Mouse (Mus musculus) midbrain, embryonic 16.5 days (tissue): ENCODE results near the gene Pigq. TPM values are rescaled to one million over a fixed set of nuclear protein-coding genes. Genes with fewer than 3 reads are reported as not detected.

Experiments
- ATAC-seq: fragments of 200-750 bp; cut with Nextera tagmentation; 2 replicates; pipeline ENCODE4 v1.8.0; 2017; ENCODE audit warnings: moderate TSS enrichment
- H3K27ac ChIP-seq: fragments of 300-500 bp; sonication (generic); 2 replicates; pipeline ENCODE4 v1.5.1; 2014; ENCODE audit warnings: mild to moderate bottlenecking, low read length, mixed read lengths
- H3K27me3 ChIP-seq: fragments of 300-500 bp; sonication (generic); 2 replicates; pipeline ENCODE4 v1.6.1; 2014; ENCODE audit warnings: low read depth, low read length, mixed read lengths; ENCODE audit not compliant: control insufficient read depth, insufficient read depth
- H3K36me3 ChIP-seq: fragments of 300-500 bp; sonication (generic); 2 replicates; pipeline ENCODE4 v1.6.1; 2014; ENCODE audit warnings: mild to moderate bottlenecking, low read length, moderate library complexity, mixed read lengths; ENCODE audit not compliant: control insufficient read depth, insufficient read depth
- H3K4me1 ChIP-seq: fragments of 300-500 bp; sonication (generic); 2 replicates; pipeline ENCODE4 v1.6.1; 2014; ENCODE audit warnings: mild to moderate bottlenecking, low read length, mixed read lengths; ENCODE audit not compliant: control insufficient read depth, insufficient read depth
- H3K4me2 ChIP-seq: fragments of 300-500 bp; sonication (generic); 2 replicates; pipeline ENCODE4 v1.6.1; 2014; ENCODE audit warnings: mild to moderate bottlenecking, low read length, mixed read lengths
- H3K4me3 ChIP-seq: fragments of 300-500 bp; sonication (generic); 2 replicates; pipeline ENCODE4 v1.5.1; 2014; ENCODE audit warnings: low read depth, mild to moderate bottlenecking, low read length, moderate library complexity, mixed read lengths
- H3K9ac ChIP-seq: fragments of 300-500 bp; sonication (generic); 2 replicates; pipeline ENCODE4 v1.6.1; 2014; ENCODE audit warnings: low read depth, low read length, mixed read lengths
- H3K9me3 ChIP-seq: fragments of 300-500 bp; sonication (generic); replicated peaks from 2 replicates; pipeline ENCODE4 v1.6.1; 2014; ENCODE audit warnings: mild to moderate bottlenecking, low read length, mixed read lengths; ENCODE audit not compliant: control insufficient read depth, poor library complexity, severe bottlenecking
- WGBS: fragments of 180-500 bp; shearing (Covaris S2); extraction: QIAGEN DNeasy Blood & Tissue Kit; methylation state at CpG from one replicate; pipeline ENCODE4 v1.1.7; 2014; 5-methylcytosine and 5-hydroxymethylcytosine counted together
- polyA plus RNA-seq: library from polyadenylated mRNA; unstranded; fragments of >200 nt; fragmentation: Nextera tagmentation; extraction: Ambion mirVana; gene quantifications from 2 replicates; pipeline ENCODE4 v1.2.1, GENCODE M21; 2015

Pigq gene
- polyA plus RNA-seq, 1 experiment from 2014 or later = 85.3 TPM

GRCm38 (mm10) chr17:25878611-25879180 is 66.0 kb downstream of the Pigq start:
- WGBS = 84% methylated on average over 19 of the region's 19 CpGs
- no peak overlapping the region for H3K27ac ChIP-seq
- no peak overlapping the region for H3K4me2 ChIP-seq

GRCm38 (mm10) chr17:25877741-25878610 is 66.8 kb downstream of the Pigq start:
- Histone ChIP-seq H3K36me3 (peaks cover 11% of the 10 kb centered on the region), H3K4me1 (peaks cover 23% of the 10 kb centered on the region), H3K27me3 (no peaks in the 10 kb centered on the region), H3K27ac (no peak overlapping the region), H3K4me3 (no peak overlapping the region), H3K9ac (no peak overlapping the region), H3K9me3 (no peaks in the 10 kb centered on the region), H3K4me2 (no peak overlapping the region)
- no peak for ATAC-seq
- 91% methylated on average over 32 of the region's 32 CpGs for WGBS

More at GRCm38 (mm10) chr17:25878611-25879180, 66.0 kb downstream of the Pigq start:
- no peaks in the 10 kb centered on the region for H3K27me3 ChIP-seq
- H3K9ac ChIP-seq = no peak overlapping the region
- H3K4me1 ChIP-seq = peaks cover 22% of the 10 kb centered on the region
- peaks cover 18% of the 10 kb centered on the region for H3K36me3 ChIP-seq
- no peaks in the 10 kb centered on the region for H3K9me3 ChIP-seq
- ATAC-seq = no peak
- no peak overlapping the region for H3K4me3 ChIP-seq

DNA sequence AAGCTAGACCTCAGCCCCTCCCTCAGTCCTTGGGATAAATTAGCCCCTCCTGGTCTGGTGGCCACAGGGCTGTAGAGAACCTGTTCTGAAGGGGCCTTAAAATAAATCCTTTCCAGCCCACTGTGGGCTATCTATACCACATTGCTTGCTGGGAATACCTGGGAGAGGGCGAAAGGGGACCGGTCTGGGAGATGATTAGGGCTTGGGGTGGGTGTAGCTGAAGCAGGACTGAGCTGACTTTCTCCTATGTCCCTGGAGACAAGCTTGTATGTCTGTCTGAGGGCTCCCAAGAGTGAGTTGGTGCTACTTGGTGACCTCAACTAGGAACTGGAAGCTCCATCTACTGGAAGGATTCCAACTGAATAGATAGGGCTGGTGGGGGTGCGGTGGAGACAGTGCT is 67.7 kb downstream of the Pigq start:
- Histone ChIP-seq H3K36me3 (peaks cover 11% of the 10 kb centered on the region), H3K4me2 (peak overlapping the region; percentile 77), H3K9me3 (no peaks in the 10 kb centered on the region), H3K27ac (no peak overlapping the region), H3K27me3 (no peaks in the 10 kb centered on the region), H3K4me1 (peaks cover 23% of the 10 kb centered on the region), H3K9ac (no peak overlapping the region), H3K4me3 (no peak overlapping the region)
- 94% methylated on average over 3 of the region's 3 CpGs for WGBS
- no peak for ATAC-seq

Other genes starting within 250 kb of the Pigq start
- 3.2 and 7.3 TPM in 2 replicates for gene Gng13, start 227.8 kb downstream of the Pigq start, polyA plus RNA-seq
- 4.7 and 5.4 TPM in 2 replicates for gene Chtf18, start 217.5 kb downstream of the Pigq start, polyA plus RNA-seq
- gene Rpusd1, start 217.3 kb downstream of the Pigq start, polyA plus RNA-seq = 26.6 and 26.8 TPM in 2 replicates
- gene Mslnl, start 208.9 kb downstream of the Pigq start, polyA plus RNA-seq = not detected in 2 replicates
- gene Msln, start 190.6 kb downstream of the Pigq start, polyA plus RNA-seq = 0.15 and 0.85 TPM in 2 replicates
- gene Narfl, start 171.2 kb downstream of the Pigq start, polyA plus RNA-seq = 29.0 and 30.2 TPM in 2 replicates
- gene Haghl, start 159.3 kb downstream of the Pigq start, polyA plus RNA-seq = 147 and 165 TPM in 2 replicates
- 0.34 and 0.39 TPM in 2 replicates for gene Ccdc78, start 158.4 kb downstream of the Pigq start, polyA plus RNA-seq
- gene Fam173a, start 152.0 kb downstream of the Pigq start, polyA plus RNA-seq = 91.8 and 96.9 TPM in 2 replicates
- 1.3 TPM in 1 of 2 replicates, not detected in the other for gene AC134908.4, start 149.3 kb downstream of the Pigq start, polyA plus RNA-seq
- 33.1 and 37.1 TPM in 2 replicates for gene Metrn, start 147.8 kb downstream of the Pigq start, polyA plus RNA-seq
- gene Fbxl16, start 135.9 kb downstream of the Pigq start, polyA plus RNA-seq = 45.6 and 52.4 TPM in 2 replicates
- 32.7 and 33.5 TPM in 2 replicates for gene Wdr24, start 121.3 kb downstream of the Pigq start, polyA plus RNA-seq
- 52.0 and 60.4 TPM in 2 replicates for gene Jmjd8, start 116.1 kb downstream of the Pigq start, polyA plus RNA-seq
- gene Stub1, start 111.5 kb downstream of the Pigq start, polyA plus RNA-seq = 358 and 382 TPM in 2 replicates
- 59.3 and 66.1 TPM in 2 replicates for gene Rhbdl1, start 107.6 kb downstream of the Pigq start, polyA plus RNA-seq
- 11.8 and 14.5 TPM in 2 replicates for gene Gm20683, start 103.2 kb downstream of the Pigq start, polyA plus RNA-seq
- 15.2 and 16.7 TPM in 2 replicates for gene Rhot2, start 100.1 kb downstream of the Pigq start, polyA plus RNA-seq
- gene Wdr90, start 83.4 kb downstream of the Pigq start, polyA plus RNA-seq = 18.5 and 21.6 TPM in 2 replicates
- 18.0 and 25.3 TPM in 2 replicates for gene Mcrip2, start 76.2 kb downstream of the Pigq start, polyA plus RNA-seq
- 62.2 and 63.5 TPM in 2 replicates for gene Mettl26, start 69.9 kb downstream of the Pigq start, polyA plus RNA-seq
- 0.45 and 0.52 TPM in 2 replicates for gene Wfikkn1, start 64.1 kb downstream of the Pigq start, polyA plus RNA-seq
- 50.9 and 52.2 TPM in 2 replicates for gene Rab40c, start 25.2 kb downstream of the Pigq start, polyA plus RNA-seq
- gene Nhlrc4, start within 50 bp of the Pigq start, polyA plus RNA-seq = 0.16 and 0.78 TPM in 2 replicates
- 2.8 and 3.1 TPM in 2 replicates for gene A930017K11Rik, start 7.6 kb upstream of the Pigq start, polyA plus RNA-seq
- gene Capn15, start 40.9 kb upstream of the Pigq start, polyA plus RNA-seq = 20.6 and 20.8 TPM in 2 replicates
- 25.8 and 30.1 TPM in 2 replicates for gene Rab11fip3, start 124.6 kb upstream of the Pigq start, polyA plus RNA-seq
- gene Decr2, start 145.4 kb upstream of the Pigq start, polyA plus RNA-seq = 38.2 and 41.3 TPM in 2 replicates
- gene Nme4, start 150.7 kb upstream of the Pigq start, polyA plus RNA-seq = 16.8 and 18.3 TPM in 2 replicates
- 3.8 and 3.9 TPM in 2 replicates for gene Tmem8, start 168.4 kb upstream of the Pigq start, polyA plus RNA-seq
- 161 and 172 TPM in 2 replicates for gene Mrpl28, start 178.6 kb upstream of the Pigq start, polyA plus RNA-seq
- gene Axin1, start 193.8 kb upstream of the Pigq start, polyA plus RNA-seq = 19.1 and 20.6 TPM in 2 replicates